Mouse (Mus musculus): Measurements from ENCODE around the gene Cntnap1. TPM values are rescaled to one million over a fixed set of nuclear protein-coding genes. Genes with fewer than 3 reads are reported as not detected.

Cntnap1 gene
- polyA plus RNA-seq, 1 experiment: 0.15 TPM

DNA sequence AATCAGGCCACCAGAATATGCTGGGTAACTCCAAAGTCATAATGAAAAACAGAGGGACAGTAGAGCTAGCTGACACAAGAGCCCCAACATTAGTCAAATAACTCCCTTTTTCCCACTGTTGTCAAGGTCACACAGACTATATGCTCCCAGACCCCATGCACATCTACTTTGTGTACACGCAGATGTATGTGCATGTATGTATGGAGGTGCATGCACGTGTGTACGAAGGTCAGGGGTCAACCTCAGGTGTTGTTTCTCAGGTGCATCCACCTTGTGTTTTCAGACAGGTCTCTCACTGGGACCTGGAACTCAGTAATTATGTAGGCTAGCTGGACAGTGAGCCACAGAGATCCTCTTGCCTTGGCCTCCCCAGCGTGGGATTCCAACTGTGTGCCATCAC lies 15.1 kb downstream of the Cntnap1 start:
- H3K4me3 ChIP-seq (ENCODE audit: low read depth, low read length): no peak overlapping the region
- peaks cover 2% of the 10 kb centered on the region for H3K4me1 ChIP-seq (ENCODE audit: control insufficient read depth, insufficient read depth, low read length)
- H3K36me3 ChIP-seq (ENCODE audit: control insufficient read depth, insufficient read depth, low read length, poor library complexity, severe bottlenecking): no peaks in the 10 kb centered on the region
- H3K9ac ChIP-seq (ENCODE audit: low read depth, poor library complexity, severe bottlenecking): no peak overlapping the region
- H3K9me3 ChIP-seq (replicated peaks; ENCODE audit: control insufficient read depth, insufficient read depth, low read length, poor library complexity, severe bottlenecking): no peaks in the 10 kb centered on the region
- no peaks in the 10 kb centered on the region for H3K27me3 ChIP-seq (ENCODE audit: control insufficient read depth, insufficient read depth, low read length, poor library complexity, severe bottlenecking)
- no peak overlapping the region for H3K27ac ChIP-seq (ENCODE audit: insufficient read depth, low read length)
- TF ChIP-seq EP300 (IDR thresholded peaks at IDR 0.05; ENCODE audit: insufficient read depth, low read depth, low read length): no peak
- no peak for TF ChIP-seq CTCF (IDR thresholded peaks at IDR 0.05; ENCODE audit: low read depth, low read length)
- no peak for TF ChIP-seq POLR2A (IDR thresholded peaks at IDR 0.05; ENCODE audit: insufficient read depth, low read length)

DNA sequence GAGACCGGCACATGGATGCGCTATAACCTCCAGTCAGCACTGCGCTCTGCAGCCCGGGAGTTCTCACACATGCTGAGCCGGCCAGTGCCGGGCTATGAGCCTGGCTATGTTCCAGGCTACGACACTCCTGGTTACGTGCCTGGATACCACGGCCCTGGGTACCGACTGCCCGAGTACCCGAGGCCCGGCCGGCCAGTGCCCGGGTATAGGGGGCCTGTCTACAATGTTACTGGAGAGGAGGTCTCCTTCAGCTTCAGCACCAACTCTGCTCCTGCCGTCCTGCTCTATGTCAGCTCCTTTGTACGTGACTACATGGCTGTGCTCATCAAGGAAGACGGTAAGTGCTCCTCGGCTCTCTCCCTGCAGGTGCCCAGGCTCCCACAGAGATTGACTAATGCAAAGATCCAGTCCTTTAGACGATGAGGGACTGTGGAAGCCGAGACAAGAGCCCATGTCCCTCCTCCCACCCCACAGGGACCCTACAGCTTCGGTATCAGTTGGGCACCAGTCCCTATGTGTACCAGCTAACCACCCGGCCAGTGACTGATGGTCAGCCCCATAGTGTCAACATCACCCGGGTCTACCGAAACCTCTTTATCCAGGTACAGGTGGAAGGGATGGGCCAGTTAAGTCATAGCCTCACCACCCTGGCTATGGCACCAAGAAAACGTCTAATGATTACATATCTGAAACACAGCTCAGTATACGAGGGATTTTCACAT lies 16.4 kb downstream of the Cntnap1 start:
- H3K9ac ChIP-seq (ENCODE audit: low read depth, poor library complexity, severe bottlenecking): no peak overlapping the region
- no peaks in the 10 kb centered on the region for H3K9me3 ChIP-seq (replicated peaks; ENCODE audit: control insufficient read depth, insufficient read depth, low read length, poor library complexity, severe bottlenecking)
- no peaks in the 10 kb centered on the region for H3K27me3 ChIP-seq (ENCODE audit: control insufficient read depth, insufficient read depth, low read length, poor library complexity, severe bottlenecking)
- no peak for TF ChIP-seq CTCF (IDR thresholded peaks at IDR 0.05; ENCODE audit: low read depth, low read length)
- peaks cover 6% of the 10 kb centered on the region for H3K4me1 ChIP-seq (ENCODE audit: control insufficient read depth, insufficient read depth, low read length)
- no peak overlapping the region for H3K4me3 ChIP-seq (ENCODE audit: low read depth, low read length)
- no peak overlapping the region for H3K27ac ChIP-seq (ENCODE audit: insufficient read depth, low read length)
- H3K36me3 ChIP-seq (ENCODE audit: control insufficient read depth, insufficient read depth, low read length, poor library complexity, severe bottlenecking): no peaks in the 10 kb centered on the region

DNA sequence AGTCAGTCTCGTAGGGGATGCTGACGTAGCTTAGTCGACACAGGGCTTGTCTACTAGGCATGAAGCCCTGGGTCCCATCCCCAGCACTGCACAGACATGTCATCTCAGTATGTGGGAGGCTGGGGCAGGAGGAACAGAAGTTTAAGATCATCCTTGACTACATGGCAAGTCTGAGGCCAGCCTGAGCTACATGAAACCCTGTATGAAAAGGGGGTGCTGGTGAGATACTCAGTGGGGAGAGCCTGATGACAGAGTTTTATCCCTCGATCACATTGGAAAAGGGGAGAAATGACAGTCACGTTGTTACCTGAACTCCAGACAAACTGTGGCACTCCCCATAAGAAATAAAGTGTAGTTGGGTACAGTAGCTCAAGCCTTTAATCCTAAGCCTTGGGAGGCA lies 17.2 kb downstream of the Cntnap1 start:
- Histone ChIP-seq H3K4me1 (ENCODE audit: control insufficient read depth, insufficient read depth, low read length) (peaks cover 6% of the 10 kb centered on the region), H3K36me3 (ENCODE audit: control insufficient read depth, insufficient read depth, low read length, poor library complexity, severe bottlenecking) (no peaks in the 10 kb centered on the region), H3K4me3 (ENCODE audit: low read depth, low read length) (no peak overlapping the region), H3K9ac (ENCODE audit: low read depth, poor library complexity, severe bottlenecking) (no peak overlapping the region), H3K27me3 (ENCODE audit: control insufficient read depth, insufficient read depth, low read length, poor library complexity, severe bottlenecking) (no peaks in the 10 kb centered on the region), H3K9me3 (replicated peaks; ENCODE audit: control insufficient read depth, insufficient read depth, low read length, poor library complexity, severe bottlenecking) (no peaks in the 10 kb centered on the region), H3K27ac (ENCODE audit: insufficient read depth, low read length) (no peak overlapping the region)
- no peak for TF ChIP-seq EP300 (IDR thresholded peaks at IDR 0.05; ENCODE audit: insufficient read depth, low read depth, low read length)
- no peak for TF ChIP-seq POLR2A (IDR thresholded peaks at IDR 0.05; ENCODE audit: insufficient read depth, low read length)
- TF ChIP-seq CTCF (IDR thresholded peaks at IDR 0.05; ENCODE audit: low read depth, low read length): no peak

DNA sequence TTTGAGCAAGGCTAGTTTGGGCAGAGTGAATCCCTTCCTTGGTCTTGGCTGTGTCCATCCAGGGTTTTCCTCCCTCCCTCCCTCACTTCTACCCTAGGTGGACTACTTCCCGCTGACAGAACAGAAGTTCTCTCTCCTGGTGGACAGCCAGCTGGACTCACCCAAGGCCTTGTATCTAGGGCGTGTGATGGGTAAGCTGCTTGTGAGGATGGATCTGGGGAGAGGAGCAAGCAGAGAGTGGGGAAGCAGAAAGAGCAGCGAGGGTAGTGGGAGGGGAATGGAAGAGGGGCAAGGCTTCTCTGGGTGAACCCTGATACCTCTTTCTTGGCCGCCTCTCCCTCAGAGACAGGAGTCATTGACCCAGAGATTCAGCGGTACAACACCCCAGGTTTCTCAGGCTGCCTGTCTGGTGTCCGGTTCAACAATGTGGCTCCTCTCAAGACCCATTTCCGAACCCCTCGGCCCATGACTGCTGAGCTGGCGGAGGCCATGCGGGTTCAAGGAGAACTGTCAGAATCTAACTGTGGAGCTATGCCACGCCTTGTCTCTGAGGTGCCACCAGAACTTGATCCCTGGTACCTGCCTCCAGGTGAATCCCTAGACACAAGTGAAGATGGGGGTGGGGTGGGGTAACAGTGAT lies 18.0 kb downstream of the Cntnap1 start:
- Histone ChIP-seq H3K27me3 (ENCODE audit: control insufficient read depth, insufficient read depth, low read length, poor library complexity, severe bottlenecking) (no peaks in the 10 kb centered on the region), H3K4me3 (ENCODE audit: low read depth, low read length) (no peak overlapping the region), H3K4me1 (ENCODE audit: control insufficient read depth, insufficient read depth, low read length) (peaks cover 6% of the 10 kb centered on the region), H3K27ac (ENCODE audit: insufficient read depth, low read length) (no peak overlapping the region), H3K36me3 (ENCODE audit: control insufficient read depth, insufficient read depth, low read length, poor library complexity, severe bottlenecking) (no peaks in the 10 kb centered on the region), H3K9ac (ENCODE audit: low read depth, poor library complexity, severe bottlenecking) (no peak overlapping the region), H3K9me3 (replicated peaks; ENCODE audit: control insufficient read depth, insufficient read depth, low read length, poor library complexity, severe bottlenecking) (no peaks in the 10 kb centered on the region)
- TF ChIP-seq EP300 (IDR thresholded peaks at IDR 0.05; ENCODE audit: insufficient read depth, low read depth, low read length): no peak
- no peak for TF ChIP-seq POLR2A (IDR thresholded peaks at IDR 0.05; ENCODE audit: insufficient read depth, low read length)
- no peak for TF ChIP-seq CTCF (IDR thresholded peaks at IDR 0.05; ENCODE audit: low read depth, low read length)

DNA sequence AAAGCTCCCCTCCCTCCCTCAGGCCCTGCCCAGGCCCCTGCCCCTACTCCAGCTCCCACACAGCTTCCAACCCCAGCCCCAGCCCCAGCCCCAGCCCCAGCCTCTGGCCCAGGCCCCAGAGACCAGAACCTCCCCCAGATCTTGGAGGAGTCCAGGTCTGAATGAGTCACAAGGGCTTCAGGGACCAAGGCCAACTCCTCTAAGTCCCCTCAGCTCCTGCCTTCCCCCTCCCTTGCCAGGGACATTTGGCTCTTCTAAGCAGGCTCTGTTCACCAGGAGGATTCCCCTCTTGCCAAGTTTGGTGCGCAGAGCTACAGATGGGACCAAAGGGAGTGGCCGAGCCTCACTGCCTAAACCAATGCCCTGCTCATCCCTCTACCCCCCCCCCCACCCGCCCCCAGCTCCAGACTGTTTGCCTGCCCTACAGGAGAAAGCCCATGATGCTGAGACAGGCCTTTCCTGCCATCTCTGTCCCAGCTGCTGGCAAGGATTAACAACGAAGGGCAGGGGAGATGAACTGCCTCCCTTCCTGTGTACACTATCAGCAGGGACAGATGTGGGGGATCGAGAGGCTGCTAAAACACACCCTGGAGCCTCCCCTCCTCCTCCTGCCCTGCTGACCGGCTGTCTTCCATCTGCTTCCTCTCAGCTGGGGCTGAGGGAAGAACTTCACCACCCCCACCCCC lies 19.3 kb downstream of the Cntnap1 start:
- 0 out of 2 replicates have a peak overlapping the region, but pooled peaks have one; percentile 22 for H3K9ac ChIP-seq (ENCODE audit: low read depth, poor library complexity, severe bottlenecking)
- no peaks in the 10 kb centered on the region for H3K9me3 ChIP-seq (replicated peaks; ENCODE audit: control insufficient read depth, insufficient read depth, low read length, poor library complexity, severe bottlenecking)
- H3K27me3 ChIP-seq (ENCODE audit: control insufficient read depth, insufficient read depth, low read length, poor library complexity, severe bottlenecking): no peaks in the 10 kb centered on the region
- H3K4me1 ChIP-seq (ENCODE audit: control insufficient read depth, insufficient read depth, low read length): peaks cover 6% of the 10 kb centered on the region
- TF ChIP-seq POLR2A (IDR thresholded peaks at IDR 0.05; ENCODE audit: insufficient read depth, low read length) (no peak), EP300 (IDR thresholded peaks at IDR 0.05; ENCODE audit: insufficient read depth, low read depth, low read length) (no peak), CTCF (IDR thresholded peaks at IDR 0.05; ENCODE audit: low read depth, low read length) (no peak)
- no peak overlapping the region for H3K27ac ChIP-seq (ENCODE audit: insufficient read depth, low read length)
- no peak overlapping the region for H3K4me3 ChIP-seq (ENCODE audit: low read depth, low read length)
- H3K36me3 ChIP-seq (ENCODE audit: control insufficient read depth, insufficient read depth, low read length, poor library complexity, severe bottlenecking): no peaks in the 10 kb centered on the region

All from ES-Bruce4 (cell line).